Mouse (Mus musculus): ENCODE measurements around the gene Appbp2. TPM values are rescaled to one million over a fixed set of nuclear protein-coding genes. Genes with fewer than 3 reads are reported as not detected.

Appbp2 gene
- total and polyA plus RNA-seq, 3 experiments, result 17.6 to 41.6 (median 34.8) TPM

GRCm38 (mm10) chr11:85157301-85157700 is 77.6 kb downstream of the Appbp2 start:
- DNase-seq, result peak; percentile 60

GRCm38 (mm10) chr11:85152256-85152930 is 82.5 kb downstream of the Appbp2 start:
- no peak for DNase-seq

GRCm38 (mm10) chr11:85139581-85140540 is 95.1 kb downstream of the Appbp2 start, which contains the start of gene Usp32:
Gene Usp32 (minus strand): TSS chr11:85140161.
- peak; percentile 98 for DNase-seq

- DNase-seq, result peak; percentile 41
Measured at GRCm38 (mm10) chr11:85138776-85139474, 96.0 kb downstream of the Appbp2 start.

Other genes with a start within 250 kb of the Appbp2 start
- 10 to 100 TPM; 39.9 to 51.6 TPM for gene Usp32, start 95.0 kb downstream of the Appbp2 start, total RNA-seq (2021)
- gene Usp32, start 95.0 kb downstream of the Appbp2 start, polyA plus RNA-seq (2012; rRNA removed), result 1.3 and 1.7 TPM in 2 replicates
- 1 to 10 TPM in 1 of 2 experiments, not detected in 1; 2.4 TPM for gene 1700125H20Rik, start 64.7 kb downstream of the Appbp2 start, total RNA-seq (2021)
- not detected in 2 replicates for gene 1700125H20Rik, start 64.7 kb downstream of the Appbp2 start, polyA plus RNA-seq (2012; rRNA removed)
- 10 to 100 TPM; 12.0 to 14.1 TPM for gene Ppm1d, start 76.1 kb upstream of the Appbp2 start, total RNA-seq (2021)
- 5.5 and 5.9 TPM in 2 replicates for gene Ppm1d, start 76.1 kb upstream of the Appbp2 start, polyA plus RNA-seq (2012; rRNA removed)
- 10 to 100 TPM; 45.8 to 47.6 TPM for gene Bcas3, start 118.0 kb upstream of the Appbp2 start, total RNA-seq (2021)
- gene Bcas3, start 118.0 kb upstream of the Appbp2 start, polyA plus RNA-seq (2012; rRNA removed), result 63.8 and 66.9 TPM in 2 replicates

Data from adrenal gland, adult 2 months (tissue).